Mouse (Mus musculus) heart, adult 9 months (tissue): ENCODE data around the gene Ccdc117.
"Not testable (repeated sequence)": the region's sequence is repeated elsewhere in the genome, so short reads cannot be mapped to it uniquely, and the experiment has no call there.

Source experiments
- DNase-seq, 2 experiments: peaks; one replicate each; pipeline ENCODE4 v3.0.0; 2022; ENCODE audit warnings: low spot score in 2 of 2

Gene Ccdc117

GRCm38 (mm10) chr11:5541799-5542481 lies at the start of gene Ccdc117:
TSS of gene Ccdc117 (minus strand) at chr11:5542187.
- DNase-seq: peak; percentile 95 to 96

GRCm38 (mm10) chr11:5575046-5575445 lies 33.1 kb upstream of the Ccdc117 start:
- DNase-seq: no peak

- DNase-seq: no peak
Observed at GRCm38 (mm10) chr11:5573821-5574220, 31.8 kb upstream of the Ccdc117 start.

GRCm38 (mm10) chr11:5571856-5572255 lies 29.9 kb upstream of the Ccdc117 start:
- DNase-seq: no peak

- DNase-seq: no peak
Observed at GRCm38 (mm10) chr11:5569474-5569873, 27.5 kb upstream of the Ccdc117 start, which contains the start of gene Ankrd36. TSS of gene Ankrd36 (plus strand) at chr11:5569684.

- DNase-seq: no peak
Observed at GRCm38 (mm10) chr11:5568082-5568481, 26.1 kb upstream of the Ccdc117 start.

GRCm38 (mm10) chr11:5567654-5568053 lies 25.7 kb upstream of the Ccdc117 start:
- no peak for DNase-seq

- DNase-seq: no peak
Observed at GRCm38 (mm10) chr11:5566506-5566905, 24.5 kb upstream of the Ccdc117 start.

- no peak for DNase-seq
Observed at GRCm38 (mm10) chr11:5565596-5565995, 23.6 kb upstream of the Ccdc117 start.

GRCm38 (mm10) chr11:5563898-5564297 lies 21.9 kb upstream of the Ccdc117 start:
- DNase-seq: no peak

GRCm38 (mm10) chr11:5562625-5563268 lies 20.8 kb upstream of the Ccdc117 start:
- no peak for DNase-seq

GRCm38 (mm10) chr11:5560273-5560672 lies 18.3 kb upstream of the Ccdc117 start:
- no peak for DNase-seq

- DNase-seq: no peak
Observed at GRCm38 (mm10) chr11:5551931-5552330, 9.9 kb upstream of the Ccdc117 start.

- DNase-seq: no peak
Observed at GRCm38 (mm10) chr11:5551430-5551829, 9.4 kb upstream of the Ccdc117 start.

- DNase-seq: no peak
Observed at GRCm38 (mm10) chr11:5546693-5547092, 4.7 kb upstream of the Ccdc117 start.

- DNase-seq: no peak
Observed at GRCm38 (mm10) chr11:5545457-5545856, 3.5 kb upstream of the Ccdc117 start.

- DNase-seq: not testable (repeated sequence)
Observed at GRCm38 (mm10) chr11:5544709-5545108, 2.7 kb upstream of the Ccdc117 start.

GRCm38 (mm10) chr11:5543281-5543680 lies 1.3 kb upstream of the Ccdc117 start:
- no peak for DNase-seq

- DNase-seq: no peak
Observed at GRCm38 (mm10) chr11:5542482-5543185, 647 bp upstream of the Ccdc117 start.

- DNase-seq: no peak
Observed at GRCm38 (mm10) chr11:5541230-5541798, 673 bp downstream of the Ccdc117 start.

GRCm38 (mm10) chr11:5540331-5540730 lies 1.7 kb downstream of the Ccdc117 start:
- DNase-seq: no peak

GRCm38 (mm10) chr11:5537454-5537853 lies 4.5 kb downstream of the Ccdc117 start:
- DNase-seq: not testable (repeated sequence)
